Mouse (Mus musculus) kidney, adult 8-10 months (tissue): ENCODE results near the gene Ncr1.
"Not testable (repeated sequence)": the region's sequence is repeated elsewhere in the genome, so short reads cannot be mapped to it uniquely, and the experiment has no call there.

Experiments used
- DNase-seq, 2 experiments: peaks; one replicate each; pipeline ENCODE4 v3.0.0; 2022

The Ncr1 gene

GRCm38 (mm10) chr7:4337509-4337908 lies at the start of gene Ncr1:
Gene Ncr1, plus strand, starts transcription at chr7:4337724.
- no peak for DNase-seq

GRCm38 (mm10) chr7:4292638-4293037 lies 44.9 kb upstream of the Ncr1 start:
- no peak for DNase-seq

- DNase-seq: peak; percentile 2 to 4
These were observed 40.3 kb upstream of the Ncr1 start for GRCm38 (mm10) chr7:4297189-4297588.

- DNase-seq: no peak
These were observed 37.4 kb upstream of the Ncr1 start for GRCm38 (mm10) chr7:4300166-4300565.

- no peak for DNase-seq
These were observed 34.1 kb upstream of the Ncr1 start for GRCm38 (mm10) chr7:4303457-4303856.

GRCm38 (mm10) chr7:4313109-4313508 lies 24.4 kb upstream of the Ncr1 start:
- DNase-seq: not testable (repeated sequence)

GRCm38 (mm10) chr7:4313531-4313930 lies 24.0 kb upstream of the Ncr1 start:
- DNase-seq: not testable (repeated sequence)

- no peak for DNase-seq
These were observed 14.2 kb upstream of the Ncr1 start for GRCm38 (mm10) chr7:4323301-4323700.

- DNase-seq: no peak
These were observed 36.0 kb downstream of the Ncr1 start for GRCm38 (mm10) chr7:4373521-4373920.
